Mouse (Mus musculus) hindbrain, embryonic 16.5 days (tissue): ENCODE data around the gene Cebpa. TPM values are rescaled to one million over a fixed set of nuclear protein-coding genes. Genes with fewer than 3 reads are reported as not detected.

Experiments used
- ATAC-seq: fragments of 200-750 bp; cut with Nextera tagmentation; 2 replicates; pipeline ENCODE4 v1.8.0; 2017; ENCODE audit warnings: moderate TSS enrichment, moderate library complexity
- H3K27ac ChIP-seq: fragments of 300-500 bp; sonication (generic); 2 replicates; pipeline ENCODE4 v1.5.1; 2014; ENCODE audit warnings: low read depth, mild to moderate bottlenecking, control low read depth, low read length, moderate library complexity
- H3K27me3 ChIP-seq: fragments of 300-500 bp; sonication (generic); replicated peaks from 2 replicates; pipeline ENCODE4 v1.6.1; 2014; ENCODE audit warnings: low read length; ENCODE audit not compliant: control insufficient read depth, insufficient read depth
- H3K36me3 ChIP-seq: fragments of 300-500 bp; sonication (generic); 2 replicates; pipeline ENCODE4 v1.6.1; 2014; ENCODE audit warnings: mild to moderate bottlenecking, low read length, moderate library complexity, mixed read lengths; ENCODE audit not compliant: control insufficient read depth, insufficient read depth
- H3K4me1 ChIP-seq: fragments of 300-500 bp; sonication (generic); 2 replicates; pipeline ENCODE4 v1.6.1; 2014; ENCODE audit warnings: low read depth, low read length; ENCODE audit not compliant: control insufficient read depth, insufficient read depth
- H3K4me2 ChIP-seq: fragments of 300-500 bp; sonication (generic); 2 replicates; pipeline ENCODE4 v1.6.1; 2014; ENCODE audit warnings: mild to moderate bottlenecking, low read length, control low read depth, moderate library complexity
- H3K4me3 ChIP-seq: fragments of 300-500 bp; sonication (generic); 2 replicates; pipeline ENCODE4 v1.5.1; 2014; ENCODE audit warnings: mild to moderate bottlenecking, low read length, control low read depth, moderate library complexity
- H3K9ac ChIP-seq: fragments of 300-500 bp; sonication (generic); 2 replicates; pipeline ENCODE4 v1.6.1; 2014; ENCODE audit warnings: low read depth, mild to moderate bottlenecking, control low read depth, low read length, moderate library complexity
- H3K9me3 ChIP-seq: fragments of 300-500 bp; sonication (generic); 2 replicates; pipeline ENCODE4 v1.6.1; 2014; ENCODE audit warnings: mild to moderate bottlenecking, low read length, moderate library complexity; ENCODE audit not compliant: control insufficient read depth
- WGBS: fragments of 180-500 bp; shearing (Covaris S2); extraction: QIAGEN DNeasy Blood & Tissue Kit; methylation state at CpG from one replicate; pipeline ENCODE4 v1.1.7; 2014; 5-methylcytosine and 5-hydroxymethylcytosine counted together
- polyA plus RNA-seq: library from polyadenylated mRNA; unstranded; fragments of >200 nt; fragmentation: Nextera tagmentation; extraction: Ambion mirVana; gene quantifications from 2 replicates; pipeline ENCODE4 v1.2.1, GENCODE M21; 2015

Gene Cebpa
- polyA plus RNA-seq, 1 experiment from 2014 or later, result 0.75 TPM

- H3K4me2 ChIP-seq, result peak overlapping the region; percentile 98
- peak overlapping the region; percentile 60 for H3K4me3 ChIP-seq
- no peaks in the 10 kb centered on the region for H3K36me3 ChIP-seq
- H3K9me3 ChIP-seq, result no peaks in the 10 kb centered on the region
- peak overlapping the region; percentile 61 for H3K9ac ChIP-seq
- no peak for ATAC-seq
- peaks cover 25% of the 10 kb centered on the region for H3K4me1 ChIP-seq
- peaks cover 26% of the 10 kb centered on the region for H3K27me3 ChIP-seq
- under 1% methylated on average over 25 of the region's 25 CpGs for WGBS
- no peak overlapping the region for H3K27ac ChIP-seq
Measured at GRCm38 (mm10) chr7:35117761-35118098, 1.4 kb upstream of the Cebpa start.

GRCm38 (mm10) chr7:35118099-35118781, 853 bp upstream of the Cebpa start:
- Histone ChIP-seq H3K27ac (peak overlapping the region; percentile 57; the same call in 1 of the 2 replicates), H3K4me3 (peak overlapping the region; percentile 60), H3K9me3 (no peaks in the 10 kb centered on the region), H3K36me3 (no peaks in the 10 kb centered on the region), H3K4me1 (peaks cover 25% of the 10 kb centered on the region), H3K27me3 (peaks cover 26% of the 10 kb centered on the region), H3K4me2 (peak overlapping the region; percentile 98), H3K9ac (peak overlapping the region; percentile 61)
- peak; percentile 50 for ATAC-seq
- under 1% methylated on average over 49 of the region's 49 CpGs for WGBS

GRCm38 (mm10) chr7:35119506-35120145, 533 bp downstream of the Cebpa start:
- under 1% methylated on average over 62 of the region's 83 CpGs for WGBS
- peak; percentile 49 for ATAC-seq
- H3K27ac ChIP-seq, result no peak overlapping the region

GRCm38 (mm10) chr7:35120146-35120691, 1.1 kb downstream of the Cebpa start:
- H3K27me3 ChIP-seq, result peaks cover 24% of the 10 kb centered on the region
- H3K4me2 ChIP-seq, result peak overlapping the region; percentile 98
- peaks cover 25% of the 10 kb centered on the region for H3K4me1 ChIP-seq
- peak overlapping the region; percentile 60 for H3K4me3 ChIP-seq
- no peaks in the 10 kb centered on the region for H3K9me3 ChIP-seq
- no peak for ATAC-seq
- peak overlapping the region; percentile 61 for H3K9ac ChIP-seq
- H3K27ac ChIP-seq, result no peak overlapping the region
- no peaks in the 10 kb centered on the region for H3K36me3 ChIP-seq
- WGBS, result 1% methylated on average over 53 of the region's 53 CpGs

More at GRCm38 (mm10) chr7:35119506-35120145, 533 bp downstream of the Cebpa start:
- Histone ChIP-seq H3K27me3 (peaks cover 26% of the 10 kb centered on the region), H3K4me2 (peak overlapping the region; percentile 98), H3K9ac (peak overlapping the region; percentile 61), H3K9me3 (no peaks in the 10 kb centered on the region), H3K4me1 (peaks cover 25% of the 10 kb centered on the region), H3K36me3 (no peaks in the 10 kb centered on the region), H3K4me3 (peak overlapping the region; percentile 60)

GRCm38 (mm10) chr7:35121150-35121549, 2.1 kb downstream of the Cebpa start:
- H3K4me3 ChIP-seq, result peak overlapping the region; percentile 60
- H3K27ac ChIP-seq, result no peak overlapping the region
- H3K36me3 ChIP-seq, result no peaks in the 10 kb centered on the region
- no peak overlapping the region for H3K9ac ChIP-seq
- 30% methylated on average over 8 of the region's 8 CpGs for WGBS
- ATAC-seq, result no peak
- H3K9me3 ChIP-seq, result no peaks in the 10 kb centered on the region
- H3K4me2 ChIP-seq, result peak overlapping the region; percentile 98
- H3K4me1 ChIP-seq, result peaks cover 25% of the 10 kb centered on the region
- H3K27me3 ChIP-seq, result peaks cover 19% of the 10 kb centered on the region

GRCm38 (mm10) chr7:35122401-35123320, 3.6 kb downstream of the Cebpa start:
- H3K36me3 ChIP-seq, result no peaks in the 10 kb centered on the region
- H3K4me2 ChIP-seq, result no peak overlapping the region
- no peak for ATAC-seq
- no peak overlapping the region for H3K27ac ChIP-seq
- 76% methylated on average over 10 of the region's 10 CpGs for WGBS
- no peak overlapping the region for H3K9ac ChIP-seq
- no peak overlapping the region for H3K4me3 ChIP-seq
- no peaks in the 10 kb centered on the region for H3K9me3 ChIP-seq
- H3K4me1 ChIP-seq, result peaks cover 20% of the 10 kb centered on the region
- H3K27me3 ChIP-seq, result peaks cover 7% of the 10 kb centered on the region

- Histone ChIP-seq H3K27ac (no peak overlapping the region), H3K4me1 (peaks cover 14% of the 10 kb centered on the region), H3K27me3 (peaks cover 7% of the 10 kb centered on the region), H3K9me3 (no peaks in the 10 kb centered on the region), H3K4me3 (no peak overlapping the region), H3K4me2 (no peak overlapping the region), H3K9ac (no peak overlapping the region), H3K36me3 (no peaks in the 10 kb centered on the region)
- no peak for ATAC-seq
- 50% methylated on average over 10 of the region's 10 CpGs for WGBS
Measured at GRCm38 (mm10) chr7:35123431-35123953, 4.4 kb downstream of the Cebpa start.

- 33% methylated on average over 5 of the region's 5 CpGs for WGBS
- peaks cover 7% of the 10 kb centered on the region for H3K27me3 ChIP-seq
Measured at GRCm38 (mm10) chr7:35124216-35124615, 5.1 kb downstream of the Cebpa start.

More at GRCm38 (mm10) chr7:35124216-35124615, 5.1 kb downstream of the Cebpa start:
- ATAC-seq, result no peak
- H3K27ac ChIP-seq, result no peak overlapping the region
- H3K9me3 ChIP-seq, result no peaks in the 10 kb centered on the region
- peaks cover 11% of the 10 kb centered on the region for H3K4me1 ChIP-seq
- no peak overlapping the region for H3K4me2 ChIP-seq
- no peaks in the 10 kb centered on the region for H3K36me3 ChIP-seq
- H3K9ac ChIP-seq, result no peak overlapping the region
- no peak overlapping the region for H3K4me3 ChIP-seq
